Mouse (Mus musculus) NIH3T3 (cell line): ENCODE measurements around the gene Gm8909.
A peak's percentile ranks its signal among the peaks of the same experiment; 100 is the strongest.
"Not testable (repeated sequence)": the region's sequence is repeated elsewhere in the genome, so short reads cannot be mapped to it uniquely, and the experiment has no call there.

ENCODE experiments used
- DNase-seq: peaks from one replicate; pipeline ENCODE4 v3.0.0-alpha.2; 2012; ENCODE audit warnings: low read depth

Gm8909 gene

DNA sequence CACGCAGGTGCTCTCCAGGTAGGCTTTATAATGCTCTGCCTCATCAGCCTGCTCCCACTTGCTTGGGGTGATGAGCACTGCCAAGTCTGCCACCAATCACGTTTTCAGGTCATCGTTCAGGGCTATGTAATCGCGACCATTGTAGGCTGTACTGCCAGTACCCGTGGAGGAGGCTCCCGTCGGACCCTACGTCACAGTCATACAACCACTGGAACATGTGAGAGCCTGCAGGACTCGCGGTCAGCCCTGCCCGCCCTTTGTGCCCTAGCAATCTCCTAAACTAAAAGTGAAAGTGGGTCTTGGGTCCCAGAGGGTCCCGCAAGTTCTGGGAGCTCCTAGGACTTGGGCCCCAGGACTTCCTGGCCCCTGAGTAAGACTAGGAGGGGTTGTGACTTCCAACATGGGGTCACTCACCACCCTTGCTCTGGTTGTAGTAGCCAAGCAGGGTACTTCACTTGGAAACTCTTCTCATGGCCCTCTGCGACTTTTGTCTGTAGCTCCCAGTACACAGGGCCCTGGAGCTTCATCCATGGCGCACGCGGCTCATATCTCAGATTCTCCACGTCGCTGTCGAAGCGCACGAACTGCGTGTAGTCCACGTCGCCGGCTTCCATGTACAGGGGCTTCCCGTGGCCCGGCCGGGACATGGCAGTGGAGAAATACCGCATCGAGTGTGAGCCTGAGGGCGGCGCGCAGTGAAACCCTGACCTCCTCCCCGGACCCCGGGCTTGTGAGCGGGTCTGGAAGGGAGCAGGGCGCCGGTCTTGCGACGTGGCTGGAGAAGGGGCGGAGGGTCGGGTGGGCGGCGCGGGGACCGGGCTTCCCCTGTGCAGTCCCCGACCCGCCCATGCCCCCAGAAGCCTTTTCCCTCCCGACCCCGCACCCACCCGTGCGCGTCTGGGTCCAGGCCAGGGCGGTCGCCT is 6.9 kb downstream of the Gm8909 start:
- no peak for DNase-seq

DNA sequence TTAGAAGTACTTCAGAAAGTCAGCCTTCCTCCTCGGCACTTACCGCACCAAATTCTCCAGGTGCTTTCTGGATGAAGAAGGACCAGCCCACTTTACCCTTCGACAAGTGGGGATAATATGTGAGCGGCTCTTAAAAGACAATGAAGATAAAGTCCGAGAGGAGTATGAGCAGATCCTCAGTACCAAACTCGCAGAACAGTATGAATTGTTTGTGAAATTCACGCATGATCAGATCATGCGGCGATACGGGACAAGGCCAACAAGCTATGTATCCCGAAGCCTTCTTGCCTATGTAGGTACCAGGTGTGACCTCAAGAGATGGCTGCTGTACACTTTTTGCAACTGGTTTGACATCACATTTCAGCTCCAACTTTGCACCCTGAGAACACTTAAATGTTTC is 10.1 kb downstream of the Gm8909 start:
- DNase-seq = not testable (repeated sequence)

DNA sequence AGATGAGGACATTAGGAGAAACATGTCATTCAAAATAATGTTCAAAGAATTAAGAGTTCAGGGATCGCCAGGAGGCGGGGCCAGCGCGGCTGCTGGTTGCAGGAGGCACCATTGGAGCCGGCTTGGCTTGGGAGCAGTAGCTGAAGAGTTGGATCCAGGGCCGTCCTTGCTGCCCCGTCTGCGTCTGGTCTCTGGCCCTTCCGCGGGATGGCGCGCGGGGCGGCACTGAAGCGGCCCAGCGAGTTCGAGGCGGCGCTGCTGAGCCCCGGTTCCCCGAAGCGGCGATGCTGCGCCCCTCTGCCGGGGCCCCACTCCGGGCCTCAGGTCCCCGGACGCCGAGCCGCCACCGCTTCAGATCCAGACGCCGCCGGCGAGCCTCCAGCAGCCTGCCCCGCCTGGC is 10.6 kb downstream of the Gm8909 start:
- DNase-seq = not testable (repeated sequence)

DNA sequence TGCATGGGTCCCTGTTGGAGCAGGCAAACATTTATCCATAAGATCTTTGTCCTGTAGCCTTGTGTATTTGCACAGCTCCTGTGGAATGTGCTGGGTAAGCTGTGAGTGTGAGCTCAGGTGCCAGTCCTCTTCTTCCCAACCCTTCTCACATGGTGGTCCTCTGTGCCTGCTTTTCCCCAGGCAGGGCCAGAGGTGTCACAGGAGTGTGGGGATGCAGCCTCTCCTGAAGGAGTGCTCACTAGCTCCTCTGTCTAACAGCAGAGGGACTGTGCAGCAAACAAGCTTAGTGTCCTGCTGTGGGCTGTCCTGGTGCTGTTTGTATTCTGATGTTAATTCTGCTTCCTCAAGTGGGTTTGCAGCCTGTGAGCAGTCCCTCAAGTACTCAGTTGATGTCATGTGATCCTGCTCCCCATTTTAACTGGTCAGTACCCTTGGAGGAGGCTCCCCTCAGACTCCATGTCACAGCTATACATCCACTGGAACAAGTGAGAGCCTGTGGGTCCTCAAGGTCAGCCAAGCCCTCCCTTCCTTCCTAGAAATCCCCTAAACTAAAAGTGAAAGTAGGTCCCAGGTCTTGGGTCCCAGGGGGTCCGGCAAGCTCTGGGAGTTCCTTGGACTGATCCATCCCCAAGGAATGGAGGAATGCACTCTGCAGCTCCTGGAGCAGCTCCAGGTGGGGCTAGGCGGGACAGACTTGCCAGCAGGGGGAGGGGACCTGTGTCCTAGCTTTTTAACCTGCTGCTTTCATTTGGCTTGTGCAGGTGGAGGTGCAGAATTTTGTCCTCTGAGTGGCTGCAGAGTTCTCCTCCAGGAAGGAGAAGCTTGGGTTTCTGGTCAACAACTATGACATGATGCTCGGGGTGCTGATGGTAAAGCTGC is 13.8 kb downstream of the Gm8909 start:
- no peak for DNase-seq

DNA sequence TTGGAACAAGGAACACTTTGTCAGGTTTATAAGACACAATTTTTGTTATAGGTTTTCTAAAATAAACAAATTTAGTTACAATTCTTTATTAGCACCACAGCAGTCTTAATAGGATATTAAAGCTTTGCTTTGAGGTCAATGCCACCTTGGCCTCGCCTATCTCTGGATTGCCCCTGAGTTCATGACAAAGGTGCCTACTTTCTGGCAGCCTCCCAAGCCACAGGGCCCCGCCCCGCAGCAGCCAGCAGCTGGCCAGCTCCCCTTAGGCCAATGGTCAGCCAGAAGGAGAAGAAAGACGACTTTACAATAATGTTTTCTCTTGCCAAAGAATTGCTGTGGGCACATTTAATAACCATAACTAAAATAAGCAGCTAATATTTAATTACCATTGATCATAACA is 17.1 kb downstream of the Gm8909 start:
- DNase-seq = not testable (repeated sequence)

DNA sequence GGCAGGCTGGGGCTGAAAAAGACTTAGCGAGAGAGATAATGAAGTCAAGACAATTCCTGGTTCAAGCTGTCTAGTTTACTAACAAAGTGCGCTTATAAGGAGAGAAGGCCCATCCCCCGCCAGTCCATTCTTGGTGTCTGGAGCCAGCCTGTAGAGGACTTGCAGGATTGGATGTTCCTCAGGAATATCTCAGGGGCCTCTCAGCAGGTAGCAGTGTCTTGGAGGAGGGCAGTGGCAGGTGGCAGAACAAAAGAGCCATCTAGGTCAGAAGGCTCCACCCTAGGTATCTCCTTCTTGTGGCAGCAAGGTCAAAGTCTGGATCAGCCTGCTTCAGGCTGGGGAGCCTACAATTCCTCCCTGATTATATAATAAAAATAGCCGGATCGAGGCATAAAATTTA is 19.9 kb downstream of the Gm8909 start:
- not testable (repeated sequence) for DNase-seq

DNA sequence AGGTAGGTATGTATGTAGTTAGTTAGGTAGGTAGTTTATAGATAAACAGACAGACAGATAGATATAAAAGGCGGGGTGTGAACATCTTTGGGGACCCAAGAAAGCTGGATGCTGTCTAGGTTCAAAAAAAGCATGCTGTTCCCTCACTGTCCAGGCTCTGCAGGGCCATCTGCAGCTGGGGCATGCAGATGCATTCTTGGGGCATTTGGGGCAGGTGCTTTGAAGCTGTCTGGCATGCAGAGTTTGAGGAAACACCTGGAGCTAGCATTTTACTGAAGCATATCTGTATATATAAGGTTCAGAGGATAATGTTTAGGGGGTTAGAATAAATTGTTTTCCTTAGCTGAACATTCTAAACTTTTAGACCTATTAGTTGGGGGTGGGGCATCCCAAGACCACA is 21.4 kb downstream of the Gm8909 start:
- not testable (repeated sequence) for DNase-seq

DNA sequence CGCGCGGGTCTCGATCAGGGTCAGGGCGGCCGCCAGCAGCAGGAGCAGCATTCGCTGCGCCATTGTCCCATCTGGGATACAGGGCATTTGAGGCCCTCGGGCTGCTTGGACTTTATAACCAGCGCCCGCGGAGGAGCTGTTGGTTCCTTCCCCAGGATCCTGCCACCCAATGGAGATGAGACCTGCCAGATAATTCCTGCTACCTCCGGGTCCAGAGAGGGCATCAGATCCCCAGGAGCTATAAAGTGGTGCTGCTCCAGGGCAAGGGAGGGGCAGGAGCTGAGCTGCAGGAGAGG is 22.5 kb downstream of the Gm8909 start:
- not testable (repeated sequence) for DNase-seq

DNA sequence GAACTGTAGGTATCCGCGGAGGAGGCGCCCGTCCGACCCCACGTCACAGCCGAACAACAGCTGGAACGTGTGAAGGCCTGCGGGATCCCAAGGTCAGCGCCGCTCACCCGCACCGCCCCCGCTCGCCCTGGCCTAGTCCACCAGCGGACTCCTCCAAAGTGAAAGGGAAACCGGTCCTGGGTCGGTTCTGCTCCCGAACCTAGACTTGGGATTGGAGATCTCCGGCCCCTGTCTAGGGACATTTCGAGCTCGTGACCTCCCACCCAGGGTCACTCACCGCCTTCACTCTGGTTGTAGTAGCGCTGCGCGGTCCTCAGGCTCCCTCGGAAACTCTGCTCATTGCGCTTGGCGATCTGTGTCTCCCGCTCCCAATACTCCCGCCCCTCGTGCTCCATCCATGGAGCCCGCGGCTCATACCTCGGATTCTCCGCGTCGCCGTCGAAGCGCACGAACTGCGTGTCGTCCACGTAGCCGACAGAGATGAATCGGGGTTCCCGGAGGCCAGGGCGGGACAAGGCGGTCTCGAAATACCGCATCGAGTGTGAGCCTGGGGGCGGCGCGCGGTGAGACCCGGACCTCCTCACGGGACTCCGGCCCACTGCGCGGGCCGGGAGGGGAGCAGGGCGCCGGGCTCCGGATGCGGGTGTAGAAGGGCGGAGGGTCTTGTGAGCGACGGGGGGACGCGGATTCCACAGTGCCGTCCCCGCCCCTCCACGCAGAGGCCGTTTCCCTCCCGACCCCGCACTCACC is 23.1 kb downstream of the Gm8909 start:
- DNase-seq = no peak

DNA sequence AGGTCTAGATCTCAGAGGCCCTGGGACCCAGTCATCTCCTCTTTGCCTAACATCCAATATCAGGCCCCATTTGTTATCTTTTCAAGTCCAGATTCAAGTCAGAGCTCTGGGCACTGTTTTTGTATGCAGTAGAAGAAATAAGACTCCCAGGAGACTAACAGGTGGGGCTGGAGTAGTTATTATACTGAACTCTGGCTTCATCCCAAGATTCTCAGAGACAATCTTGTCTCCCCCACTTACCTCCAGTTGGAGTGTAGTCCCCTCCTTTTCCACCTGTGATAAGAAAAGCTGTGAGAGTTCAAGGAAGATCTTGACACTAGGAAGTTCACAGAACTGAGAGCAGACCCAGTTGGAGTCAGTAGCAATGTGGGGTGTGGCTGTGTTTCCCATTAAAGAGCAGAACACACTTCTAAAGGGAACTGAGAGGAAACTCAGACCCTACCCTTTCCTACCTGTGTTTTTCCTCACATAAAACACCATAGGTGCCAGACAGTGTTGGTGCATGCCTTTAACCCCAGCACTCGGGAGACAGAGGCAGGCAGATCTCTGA is 32.0 kb downstream of the Gm8909 start:
- DNase-seq = not testable (repeated sequence)

DNA sequence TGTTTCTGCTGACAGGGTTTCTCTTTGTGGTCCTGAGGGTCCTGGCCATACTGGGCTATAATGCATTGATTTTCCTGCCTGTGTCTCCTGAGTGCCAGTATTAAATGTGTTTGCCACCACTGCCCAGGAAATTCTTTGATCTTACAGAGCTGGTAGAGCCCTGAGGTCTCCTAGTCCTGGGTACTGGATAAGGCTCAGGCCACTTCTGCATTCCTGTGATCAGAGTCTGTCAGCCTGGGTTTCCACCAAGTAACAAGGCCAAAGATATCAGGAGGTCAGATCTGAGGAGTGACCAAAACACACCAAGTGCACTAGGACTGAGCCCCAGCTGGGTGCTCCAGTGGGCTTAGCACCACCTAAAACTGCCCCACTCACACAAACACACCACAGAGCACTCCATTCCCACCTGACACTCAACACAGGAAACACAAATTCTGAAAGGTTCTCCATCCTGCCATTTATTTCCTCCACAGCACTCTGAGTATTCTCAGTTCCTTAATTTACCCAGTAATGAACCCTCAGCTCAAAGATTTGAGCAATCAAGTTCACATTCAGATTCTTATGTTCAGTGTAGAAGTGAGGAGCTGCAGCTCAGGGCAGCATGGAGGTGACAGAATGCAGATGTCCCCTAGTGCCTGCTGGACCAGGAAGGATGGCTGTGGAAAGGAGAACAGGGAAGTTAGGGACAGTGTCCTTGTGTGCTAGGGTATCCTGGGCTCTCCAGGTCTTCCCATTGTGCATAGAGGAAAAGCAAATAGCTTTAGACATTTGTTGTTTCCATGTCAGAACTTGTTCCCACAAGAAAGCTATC is 32.7 kb downstream of the Gm8909 start:
- not testable (repeated sequence) for DNase-seq

DNA sequence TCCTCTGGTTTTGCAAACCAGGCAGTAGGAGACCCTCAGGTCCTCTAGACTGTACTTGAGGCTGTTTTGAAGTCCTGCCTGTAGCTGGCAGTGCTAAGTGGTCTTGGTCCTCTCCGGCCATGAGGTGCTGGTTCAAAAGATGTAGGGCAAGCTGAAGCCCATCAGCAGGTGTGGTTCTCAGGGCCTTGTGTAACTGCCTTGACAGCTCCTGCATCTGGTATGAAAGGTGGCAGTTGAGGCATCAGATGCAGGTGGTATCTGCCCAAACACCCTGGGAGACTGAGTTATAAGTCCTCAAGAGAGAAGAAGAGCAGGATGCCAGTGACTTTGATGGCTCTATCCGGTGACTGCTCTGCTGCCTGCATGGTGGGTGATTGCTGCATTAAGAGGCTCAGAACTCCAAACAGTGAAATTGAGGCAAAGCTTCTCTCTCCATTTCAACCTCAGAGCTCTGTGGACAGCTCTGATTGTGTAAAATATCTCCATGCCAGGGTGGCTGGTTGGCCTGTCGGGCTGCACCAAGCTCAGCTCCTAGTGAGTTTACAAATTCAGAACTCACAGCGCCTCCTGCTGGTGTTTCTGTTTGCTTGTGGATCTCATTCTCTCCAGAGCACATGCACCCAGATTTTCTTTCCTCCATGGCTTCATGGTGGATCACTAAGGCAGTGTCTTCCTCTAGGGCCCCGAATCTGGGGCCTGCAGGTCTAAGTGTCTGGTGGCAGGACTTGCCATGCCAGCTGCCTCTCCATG is 36.6 kb downstream of the Gm8909 start:
- peak; percentile 92 for DNase-seq

DNA sequence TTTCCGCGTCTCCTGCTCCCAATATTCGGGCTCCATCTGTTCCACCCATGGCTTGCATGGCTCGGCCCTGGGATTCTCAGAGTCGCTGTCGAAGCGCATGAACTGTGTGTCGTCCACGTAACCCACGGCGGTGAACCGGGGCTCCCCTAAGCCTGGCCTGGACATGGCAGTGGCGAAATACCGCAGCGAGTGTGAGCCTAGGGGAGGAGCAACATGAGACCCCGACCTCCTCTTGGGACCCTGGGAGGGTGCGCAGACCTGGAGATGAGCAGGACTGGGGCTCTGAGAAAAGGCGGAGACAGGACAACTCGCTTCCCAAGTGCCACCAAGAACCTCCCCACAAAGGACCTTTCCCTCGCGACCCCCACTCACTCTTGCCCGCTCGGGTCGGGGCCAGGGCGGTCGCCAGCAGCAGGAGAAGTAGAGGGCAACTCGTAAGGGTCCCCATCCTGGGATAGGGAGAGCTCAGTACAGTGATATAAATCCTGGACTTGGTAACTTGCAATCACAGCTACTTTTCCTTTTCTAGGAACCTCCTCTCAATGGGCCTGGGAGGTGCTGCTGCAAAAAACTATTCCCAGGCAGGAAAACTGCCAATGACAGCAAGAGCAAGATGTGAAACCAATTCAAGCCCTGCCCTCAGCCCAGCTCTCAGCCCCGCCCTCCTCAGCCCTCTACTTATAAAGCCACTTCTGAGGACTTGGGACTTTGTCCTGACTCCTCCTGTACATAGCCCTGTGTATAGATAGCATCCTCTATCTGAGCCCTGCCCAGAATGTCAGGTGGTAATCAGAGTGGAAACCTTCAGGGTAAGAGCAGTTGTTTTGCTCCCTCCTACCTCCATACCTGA is 39.1 kb downstream of the Gm8909 start, which contains the start of gene Gm7030:
Gm7030 (minus strand) TSS at position 458 of the 850 bp plus-strand sequence.
- DNase-seq = not testable (repeated sequence)

DNA sequence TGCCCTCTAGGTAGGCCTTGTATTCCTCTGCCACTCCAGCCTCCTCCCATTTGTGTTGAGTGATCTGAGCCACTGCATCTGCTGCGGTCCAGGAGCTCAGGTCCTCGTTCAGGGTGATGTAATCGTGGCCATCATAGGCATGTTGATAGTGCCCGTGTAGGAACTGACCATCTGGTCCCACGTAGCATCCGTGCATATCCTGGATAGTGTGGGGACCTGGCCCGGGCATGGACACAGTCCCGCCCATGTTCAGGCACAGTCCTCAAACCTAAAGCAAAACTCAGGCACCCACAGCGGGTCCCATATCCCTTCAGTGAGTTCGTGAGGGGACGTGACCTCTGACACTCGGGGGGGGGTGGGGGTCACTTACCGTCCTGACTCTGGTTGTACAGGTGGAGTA is 39.8 kb downstream of the Gm8909 start:
- not testable (repeated sequence) for DNase-seq

DNA sequence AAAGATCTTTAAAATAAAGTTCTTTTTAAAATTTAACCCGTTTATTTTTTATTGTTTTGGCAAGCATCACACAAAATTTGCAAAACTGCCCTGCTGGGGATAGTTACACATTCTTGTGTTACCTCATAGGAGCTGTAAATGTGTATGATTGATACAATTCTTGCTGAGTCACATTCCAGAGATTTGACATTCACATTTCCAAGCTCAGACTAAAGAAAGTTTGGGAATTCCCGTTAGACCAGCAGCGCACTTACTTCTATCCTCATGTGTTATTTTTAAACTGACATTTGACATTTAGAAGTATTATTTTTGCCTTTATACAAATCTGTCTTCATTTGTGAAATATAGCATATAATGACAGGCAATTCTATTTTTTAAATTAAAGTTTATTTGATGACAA is 44.2 kb downstream of the Gm8909 start:
- peak; percentile 65 for DNase-seq

DNA sequence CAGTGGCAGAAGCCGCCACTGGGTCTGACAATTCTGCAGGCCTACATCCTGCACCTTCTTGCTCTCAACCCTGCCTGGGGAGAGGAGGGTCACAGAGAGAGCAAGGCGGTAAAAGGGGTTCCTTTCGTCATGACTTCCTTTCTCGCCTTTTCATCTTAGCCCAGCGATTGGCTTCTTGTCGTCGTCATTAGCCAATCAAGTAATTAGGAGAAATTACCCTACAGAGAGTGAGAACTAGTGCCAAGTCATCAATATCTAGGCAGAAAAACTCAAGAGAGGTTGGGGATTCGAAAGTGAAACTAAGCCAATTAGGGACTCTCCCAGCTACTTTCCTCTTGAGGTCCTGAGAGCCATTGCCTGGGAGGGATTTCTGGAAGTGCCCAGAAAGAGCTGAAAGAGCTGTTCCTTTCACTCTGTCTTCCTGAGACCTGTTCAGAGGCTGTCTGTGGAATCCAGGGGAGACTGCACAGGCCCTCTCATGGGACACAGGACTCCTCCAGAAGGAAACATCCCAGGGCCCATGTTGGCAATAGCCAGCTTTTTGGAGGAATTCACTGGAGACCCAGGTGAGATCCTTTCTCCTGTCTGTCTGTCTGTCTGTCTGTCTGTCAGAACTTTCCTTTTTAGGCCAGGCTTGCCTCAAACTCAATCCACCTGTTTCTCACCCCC is 46.9 kb downstream of the Gm8909 start, which contains the start of gene Gm19684:
Gm19684 (plus strand) TSS at position 327 of the 669 bp plus-strand sequence.
- peak; percentile 68 for DNase-seq

DNA sequence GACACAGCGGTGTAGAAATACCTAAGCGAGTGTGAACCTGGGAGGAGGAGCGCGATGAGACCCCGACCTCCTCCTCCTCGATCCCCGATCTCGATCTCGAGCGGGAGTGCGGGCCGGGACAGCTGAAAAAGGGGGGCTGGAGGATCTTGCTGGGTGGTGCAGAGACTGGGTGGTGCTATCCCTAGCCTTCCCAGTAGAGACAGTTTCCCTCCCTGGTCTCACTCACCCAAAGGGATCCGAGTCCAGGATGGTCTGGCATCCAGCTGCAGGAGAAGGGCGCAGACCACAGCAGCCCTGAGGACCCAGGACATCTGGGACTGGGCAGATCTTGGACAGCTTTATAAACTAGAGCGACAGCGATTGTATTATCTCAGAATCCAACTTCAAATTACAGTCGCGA is 47.5 kb downstream of the Gm8909 start:
- DNase-seq = not testable (repeated sequence)

DNA sequence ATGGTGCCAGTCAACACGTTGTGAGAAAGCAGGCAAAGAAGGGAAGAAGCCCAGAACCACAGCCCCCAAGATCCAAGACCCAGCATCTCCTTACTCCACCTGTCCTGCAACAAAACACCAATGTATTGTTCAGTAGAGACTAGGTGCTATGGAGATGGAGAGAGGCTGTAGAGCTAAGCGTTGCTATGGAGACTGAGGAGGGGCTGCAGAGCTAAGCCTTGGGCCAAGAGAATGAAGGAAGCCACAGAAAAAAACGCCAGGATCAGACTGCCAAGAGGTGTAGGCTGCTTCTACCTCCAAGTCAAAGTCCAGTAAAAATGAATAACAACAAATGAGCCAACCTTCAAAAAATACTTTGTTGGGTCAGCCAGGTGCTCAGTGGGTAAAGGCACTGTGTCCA is 51.8 kb downstream of the Gm8909 start:
- not testable (repeated sequence) for DNase-seq
